Mouse (Mus musculus) layer of hippocampus, postnatal 36 days (tissue): Measurements from ENCODE around the gene Myh6. TPM values are rescaled to one million over a fixed set of nuclear protein-coding genes. Genes with fewer than 3 reads are reported as not detected.

Experiments used
- DNase-seq, 2 experiments: peaks; one replicate each; pipeline ENCODE4 v3.0.0; 2022
- total RNA-seq, 2 experiments: library from RNA; stranded (reverse); gene quantifications; 2 replicates each; pipeline ENCODE4 v1.2.3; 2021

The Myh6 gene
- total RNA-seq, 2 experiments from 2014 or later, result 1.1 to 2.3 TPM

GRCm38 (mm10) chr14:54930431-54930830 lies 36.3 kb downstream of the Myh6 start:
- DNase-seq, result no peak

- DNase-seq, result no peak
These were observed 36.9 kb downstream of the Myh6 start for GRCm38 (mm10) chr14:54929801-54930200.

GRCm38 (mm10) chr14:54927296-54927695 lies 39.4 kb downstream of the Myh6 start:
- no peak for DNase-seq

GRCm38 (mm10) chr14:54926401-54927158 lies 40.1 kb downstream of the Myh6 start:
- peak; percentile 36 to 45 for DNase-seq

GRCm38 (mm10) chr14:54925349-54926342 lies 41.1 kb downstream of the Myh6 start, which contains the start of gene Efs:
Gene Efs, minus strand, starts transcription at chr14:54926126.
- DNase-seq, result peak; percentile 43 to 56

- no peak for DNase-seq
These were observed 41.9 kb downstream of the Myh6 start for GRCm38 (mm10) chr14:54924641-54925348.

- DNase-seq, result no peak
These were observed 46.5 kb downstream of the Myh6 start for GRCm38 (mm10) chr14:54920076-54920685.

- no peak for DNase-seq
These were observed 53.4 kb downstream of the Myh6 start for GRCm38 (mm10) chr14:54913343-54913742.

- peak; percentile 84 to 85 for DNase-seq
These were observed 53.8 kb downstream of the Myh6 start, which contains the start of gene Slc22a17 for GRCm38 (mm10) chr14:54912886-54913285. Gene Slc22a17, minus strand, starts transcription at chr14:54913132.

- DNase-seq, result no peak
These were observed 54.4 kb downstream of the Myh6 start for GRCm38 (mm10) chr14:54912109-54912850.

GRCm38 (mm10) chr14:54908682-54909081 lies 58.0 kb downstream of the Myh6 start:
- no peak for DNase-seq

- no peak for DNase-seq
These were observed 63.1 kb downstream of the Myh6 start for GRCm38 (mm10) chr14:54903641-54904040.

GRCm38 (mm10) chr14:54900383-54900782 lies 66.3 kb downstream of the Myh6 start:
- DNase-seq, result peak; percentile 48 to 64

GRCm38 (mm10) chr14:54897445-54897844 lies 69.3 kb downstream of the Myh6 start:
- no peak for DNase-seq

- DNase-seq, result peak; percentile 27 to 34
These were observed 72.2 kb downstream of the Myh6 start for GRCm38 (mm10) chr14:54894296-54895151.

GRCm38 (mm10) chr14:54893651-54894181 lies 73.0 kb downstream of the Myh6 start:
- peak; percentile 99 for DNase-seq

GRCm38 (mm10) chr14:54892200-54892599 lies 74.5 kb downstream of the Myh6 start, which contains the start of gene Pabpn1:
Gene Pabpn1, plus strand, starts transcription at chr14:54892500.
- DNase-seq, result no peak
